Comparison of ENCODE assay signal across 8 mouse cellular contexts in the genomic region with DNA sequence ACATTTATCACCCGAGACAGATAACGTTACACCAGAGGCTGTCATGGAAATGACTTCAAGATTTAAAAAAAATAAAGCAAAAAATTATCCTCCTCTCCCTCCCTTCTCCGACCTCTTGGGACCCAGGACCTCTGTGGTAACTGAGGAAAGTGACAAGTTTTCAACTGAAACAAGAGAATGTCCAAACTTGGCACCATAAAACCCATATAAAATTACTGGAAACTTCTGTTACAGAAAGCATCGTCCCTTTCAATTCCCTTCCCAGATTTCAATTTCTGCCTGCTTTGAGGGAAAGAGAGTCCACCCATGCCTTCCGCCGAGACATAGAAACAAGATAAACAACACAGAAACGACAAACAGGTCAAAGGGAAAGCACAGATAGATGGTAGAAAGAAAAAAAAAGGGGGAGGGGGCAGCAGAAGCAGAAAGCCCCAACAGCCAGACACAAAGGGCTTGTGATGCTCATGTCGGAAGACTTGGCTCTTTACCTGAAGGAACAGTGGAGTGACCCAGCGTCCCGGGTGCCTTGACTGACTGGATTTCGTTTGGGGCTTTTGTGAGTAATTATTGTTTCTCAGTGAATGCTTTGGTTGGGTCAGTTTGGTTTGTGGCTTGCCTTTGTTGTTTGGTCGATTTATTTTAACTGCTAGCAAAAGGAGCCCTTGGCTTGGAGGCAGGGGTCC. TPM values are rescaled to one million over a fixed set of nuclear protein-coding genes. Genes with fewer than 3 reads are reported as not detected.
DNase-seq lines count a peak whose midpoint lies in the region; ATAC-seq and TF ChIP-seq lines count a peak whose summit lies in the region.

No protein-coding gene starts in this region.

- H3K9ac ChIP-seq in limb, embryonic 12.5 days (replicated peaks) = no peak overlapping the region; the same call in 1 of the 2 replicates
- H3K9ac ChIP-seq in neural tube, embryonic 15.5 days (replicated peaks) = peak overlapping the region; percentile 65

- peaks cover 16% of the 10 kb centered on the region for H3K4me1 ChIP-seq in limb, embryonic 12.5 days (replicated peaks)
- H3K4me1 ChIP-seq in neural tube, embryonic 15.5 days = peaks cover 11% of the 10 kb centered on the region; the same call in 1 of the 2 replicates

- TF ChIP-seq CTCF in gastrocnemius, adult 2 months (IDR thresholded peaks at IDR 0.05) = no peak

- WGBS in limb, embryonic 12.5 days = 16% methylated on average over 12 of the region's 12 CpGs
- WGBS in neural tube, embryonic 15.5 days = 13% methylated on average over 12 of the region's 12 CpGs

- no peaks in the 10 kb centered on the region for H3K36me3 ChIP-seq in limb, embryonic 12.5 days
- no peaks in the 10 kb centered on the region for H3K36me3 ChIP-seq in neural tube, embryonic 15.5 days

- peak overlapping the region; percentile 69 for H3K27ac ChIP-seq in gastrocnemius, adult 2 months
- H3K27ac ChIP-seq in limb, embryonic 12.5 days = no peak overlapping the region
- peak overlapping the region; percentile 94 for H3K27ac ChIP-seq in neural tube, embryonic 15.5 days (replicated peaks)

- peaks cover 65% of the 10 kb centered on the region for H3K27me3 ChIP-seq in limb, embryonic 12.5 days
- no peaks in the 10 kb centered on the region for H3K27me3 ChIP-seq in neural tube, embryonic 15.5 days (replicated peaks)

- H3K4me2 ChIP-seq in limb, embryonic 12.5 days = peak overlapping the region; percentile 90
- H3K4me2 ChIP-seq in neural tube, embryonic 15.5 days = peak overlapping the region; percentile 61

- intact Hi-C loops in gastrocnemius, adult 2 months (cut with DNase I) = no loop called here
- intact Hi-C loops in gastrocnemius, postnatal 36 days (cut with DNase I) = no loop called here

- no peaks in the 10 kb centered on the region for H3K9me3 ChIP-seq in limb, embryonic 12.5 days
- H3K9me3 ChIP-seq in neural tube, embryonic 15.5 days (replicated peaks) = no peaks in the 10 kb centered on the region

- peak overlapping the region; percentile 73 for H3K4me3 ChIP-seq in gastrocnemius, adult 2 months
- peak overlapping the region; percentile 45 for H3K4me3 ChIP-seq in limb, embryonic 12.5 days (replicated peaks)
- H3K4me3 ChIP-seq in neural tube, embryonic 15.5 days (replicated peaks) = peak overlapping the region; percentile 52

- DNase-seq in gastrocnemius, adult 2 months = no peak
- DNase-seq in gastrocnemius, postnatal 36 days = no peak
- DNase-seq in retina, embryonic 14.5 days (ENCODE audit: low spot score) = peak; percentile 43
- no peak for DNase-seq in retina, postnatal 1 day
- DNase-seq in right cerebral cortex, postnatal 4 days = no peak
- DNase-seq in embryo, embryonic 10.5 days (ENCODE audit: low spot score) = no peak

- no peak for ATAC-seq in limb, embryonic 12.5 days (ENCODE audit: insufficient number of reproducible peaks, insufficient read depth, low FRiP score, low TSS enrichment, low read depth)
- ATAC-seq in neural tube, embryonic 15.5 days (ENCODE audit: low FRiP score) = no peak

RNA-seq across cellular contexts. Expression of gene Arpp21, which starts 1.8 kb away (rescaled TPM):
- total RNA-seq in gastrocnemius, adult 2 months (2021) = 10 to 100 TPM in 1 of 2 experiments, 1 to 10 TPM in 1; 9.5 to 25.4 TPM
- total RNA-seq in gastrocnemius, postnatal 36 days (2021) = 10 to 100 TPM; 11.6 to 24.5 TPM
- 11.9 and 14.4 TPM in 2 replicates for polyA plus RNA-seq in limb, embryonic 12.5 days (2016; fragmentation: Nextera tagmentation; extraction: Ambion mirVana)
- polyA plus RNA-seq in neural tube, embryonic 15.5 days (2015; fragmentation: Nextera tagmentation; extraction: Ambion mirVana) = 50.8 and 68.1 TPM in 2 replicates
